Mouse (Mus musculus): ENCODE results near the gene Ccdc167.

The Ccdc167 gene

GRCm38 (mm10) chr17:29716732-29717445 lies at the start of gene Ccdc167:
TSS of gene Ccdc167 (minus strand) at chr17:29717044.
- DNase-seq (ENCODE audit: low read depth in 2 of 2, low spot score in 2 of 2) = peak; percentile 94 to 97

DNA sequence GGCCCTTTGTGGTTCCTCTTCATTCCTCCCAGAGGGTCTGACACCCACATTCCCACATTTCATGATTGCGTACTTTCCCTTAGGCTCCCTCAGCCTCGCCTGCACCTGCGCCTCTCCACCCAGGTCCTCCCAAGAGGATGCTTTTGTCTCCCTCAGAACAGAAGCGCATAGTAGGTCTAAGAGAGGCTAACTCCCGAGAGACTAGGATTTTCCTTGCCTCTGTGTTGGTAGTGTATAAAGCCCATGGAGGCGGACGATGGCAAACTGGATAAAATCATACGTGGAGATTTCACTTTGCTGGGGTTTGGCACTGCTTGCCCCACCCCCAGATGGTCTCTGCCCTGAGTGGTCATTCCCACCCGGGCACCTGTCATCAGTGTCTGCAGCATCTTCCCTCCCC lies 48.5 kb upstream of the Ccdc167 start:
- no peak for DNase-seq (ENCODE audit: low read depth in 2 of 2, low spot score in 2 of 2)

GRCm38 (mm10) chr17:29762551-29762950 lies 45.7 kb upstream of the Ccdc167 start:
- DNase-seq (ENCODE audit: low read depth in 2 of 2, low spot score in 2 of 2) = peak; percentile 70 to 82

DNA sequence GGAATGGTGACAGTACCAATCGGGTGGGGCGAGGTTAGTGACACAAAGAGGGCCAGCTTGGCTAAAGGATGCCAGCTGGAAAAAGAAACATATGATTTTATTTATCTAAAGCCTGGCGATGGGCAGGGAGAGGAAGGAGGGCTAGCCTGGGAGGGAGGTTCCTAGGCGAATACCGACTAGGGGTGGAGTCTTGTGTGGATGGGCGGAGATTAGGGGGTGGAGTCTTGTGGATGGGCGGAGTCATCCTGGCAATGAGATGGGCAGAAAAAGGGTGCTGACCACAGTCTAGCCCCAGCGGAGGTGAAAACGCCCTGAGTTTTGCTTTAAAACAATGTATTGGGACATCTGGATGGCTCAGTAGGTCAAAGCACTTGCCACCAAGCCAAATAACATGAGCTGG lies 45.1 kb upstream of the Ccdc167 start:
- no peak for DNase-seq (ENCODE audit: low read depth in 2 of 2, low spot score in 2 of 2)

DNA sequence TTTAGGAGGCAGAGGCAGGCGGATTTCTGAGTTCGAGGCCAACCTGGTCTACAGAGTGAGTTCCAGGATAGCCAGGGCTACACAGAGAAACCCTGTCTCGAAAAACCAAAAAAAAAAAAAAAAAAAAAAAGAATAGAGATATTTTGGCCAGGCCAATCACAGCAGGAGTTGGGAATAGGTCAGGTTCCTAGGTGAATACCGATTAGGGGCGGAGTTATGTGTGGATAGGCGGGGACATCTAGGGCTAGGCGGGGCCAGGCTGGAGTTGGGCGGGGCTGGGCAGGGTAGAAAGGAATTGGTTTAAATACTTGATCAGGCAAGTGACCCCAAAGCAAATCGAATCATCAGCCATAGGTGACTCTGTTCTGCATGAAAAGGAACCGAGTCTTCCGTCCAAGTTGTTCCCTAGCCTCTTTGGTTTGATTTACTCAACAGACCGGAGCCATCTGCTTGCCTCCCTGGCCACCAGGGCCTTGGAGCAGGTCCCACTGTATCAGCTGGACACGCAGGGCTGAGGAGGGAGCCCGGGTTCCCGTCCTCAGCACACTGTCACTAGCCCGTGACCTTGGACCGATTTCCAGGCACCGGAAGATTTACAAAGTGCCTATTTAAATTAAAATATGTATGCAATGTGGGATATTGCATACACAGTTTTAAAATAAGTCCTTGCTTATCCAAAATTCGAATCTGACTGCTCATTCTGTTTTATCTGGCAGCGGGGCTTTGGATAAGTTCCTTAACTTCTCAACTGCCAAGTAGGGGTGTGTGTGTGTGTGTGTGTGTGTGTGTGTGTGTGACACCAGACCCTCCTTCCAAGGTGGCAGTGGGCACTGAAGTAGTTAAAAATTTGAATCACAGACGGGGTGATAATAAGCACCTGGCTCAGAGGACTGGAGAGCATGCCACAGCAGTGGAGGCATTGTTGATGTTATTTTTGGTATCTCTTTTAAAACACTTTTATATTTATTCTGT lies 43.8 kb upstream of the Ccdc167 start:
- no peak for DNase-seq (ENCODE audit: low read depth in 2 of 2, low spot score in 2 of 2)

DNA sequence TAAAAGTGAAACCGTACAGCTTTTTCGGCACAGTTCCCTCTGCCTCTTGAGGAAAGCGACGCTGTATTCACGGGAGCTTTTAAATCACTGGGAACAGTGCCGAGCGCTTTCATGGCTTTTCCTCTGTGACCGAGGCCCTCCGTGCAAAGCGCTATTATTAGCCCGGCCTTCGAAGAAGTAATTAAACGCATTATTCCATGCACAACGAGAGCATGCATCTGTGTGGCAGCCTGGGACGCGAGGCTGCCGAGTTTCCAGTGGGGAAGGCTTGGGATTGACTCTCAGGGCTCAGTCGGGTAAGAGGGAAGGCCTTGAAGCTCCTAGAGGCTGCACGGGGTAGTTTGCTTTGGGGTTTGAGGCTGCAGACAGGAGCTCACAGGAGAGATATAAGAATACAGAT lies 43.1 kb upstream of the Ccdc167 start:
- DNase-seq (ENCODE audit: low read depth in 2 of 2, low spot score in 2 of 2) = no peak

- no peak for DNase-seq (ENCODE audit: low read depth in 2 of 2, low spot score in 2 of 2)
Observed at GRCm38 (mm10) chr17:29756381-29756780, 39.5 kb upstream of the Ccdc167 start.

DNA sequence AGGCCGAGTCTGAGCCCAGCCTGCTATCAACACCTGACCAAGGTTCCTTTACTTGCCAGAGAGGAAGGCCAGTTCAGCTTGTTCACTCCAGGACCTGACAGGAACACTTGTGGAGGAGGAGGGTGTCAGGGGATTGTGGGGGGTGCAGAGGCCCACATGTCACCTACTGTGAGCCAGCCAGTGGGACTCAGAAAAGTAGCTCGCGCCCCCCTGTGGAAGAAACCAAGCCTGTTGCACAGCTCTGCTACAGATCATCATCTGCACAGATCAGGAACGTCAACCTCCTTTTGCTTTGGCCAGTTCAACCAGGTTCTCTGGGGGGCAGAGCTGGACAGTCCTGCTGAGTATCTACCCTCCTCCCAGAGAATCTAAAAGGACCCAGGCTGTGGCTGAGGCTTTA lies 37.7 kb upstream of the Ccdc167 start:
- DNase-seq (ENCODE audit: low read depth in 2 of 2, low spot score in 2 of 2) = no peak

DNA sequence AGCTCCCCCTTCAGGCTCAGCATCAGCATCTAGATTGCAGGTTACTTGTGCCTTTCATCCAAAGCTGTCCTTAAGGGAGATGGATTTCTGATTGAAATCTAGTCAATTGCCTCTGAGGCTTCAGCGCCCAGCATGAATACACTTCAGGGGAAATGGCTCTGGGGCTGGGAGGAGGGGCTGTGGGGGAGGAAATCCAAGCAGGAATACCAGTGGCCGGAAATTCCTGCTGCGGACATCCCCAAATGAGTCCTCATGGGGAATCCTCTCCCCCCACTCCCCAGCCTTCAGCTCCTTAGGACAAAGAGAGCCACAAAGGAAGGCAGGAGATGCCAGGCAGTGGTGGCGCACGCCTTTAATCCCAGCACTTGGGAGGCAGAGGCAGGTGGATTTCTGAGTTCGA lies 30.6 kb upstream of the Ccdc167 start:
- no peak for DNase-seq (ENCODE audit: low read depth in 2 of 2, low spot score in 2 of 2)

DNA sequence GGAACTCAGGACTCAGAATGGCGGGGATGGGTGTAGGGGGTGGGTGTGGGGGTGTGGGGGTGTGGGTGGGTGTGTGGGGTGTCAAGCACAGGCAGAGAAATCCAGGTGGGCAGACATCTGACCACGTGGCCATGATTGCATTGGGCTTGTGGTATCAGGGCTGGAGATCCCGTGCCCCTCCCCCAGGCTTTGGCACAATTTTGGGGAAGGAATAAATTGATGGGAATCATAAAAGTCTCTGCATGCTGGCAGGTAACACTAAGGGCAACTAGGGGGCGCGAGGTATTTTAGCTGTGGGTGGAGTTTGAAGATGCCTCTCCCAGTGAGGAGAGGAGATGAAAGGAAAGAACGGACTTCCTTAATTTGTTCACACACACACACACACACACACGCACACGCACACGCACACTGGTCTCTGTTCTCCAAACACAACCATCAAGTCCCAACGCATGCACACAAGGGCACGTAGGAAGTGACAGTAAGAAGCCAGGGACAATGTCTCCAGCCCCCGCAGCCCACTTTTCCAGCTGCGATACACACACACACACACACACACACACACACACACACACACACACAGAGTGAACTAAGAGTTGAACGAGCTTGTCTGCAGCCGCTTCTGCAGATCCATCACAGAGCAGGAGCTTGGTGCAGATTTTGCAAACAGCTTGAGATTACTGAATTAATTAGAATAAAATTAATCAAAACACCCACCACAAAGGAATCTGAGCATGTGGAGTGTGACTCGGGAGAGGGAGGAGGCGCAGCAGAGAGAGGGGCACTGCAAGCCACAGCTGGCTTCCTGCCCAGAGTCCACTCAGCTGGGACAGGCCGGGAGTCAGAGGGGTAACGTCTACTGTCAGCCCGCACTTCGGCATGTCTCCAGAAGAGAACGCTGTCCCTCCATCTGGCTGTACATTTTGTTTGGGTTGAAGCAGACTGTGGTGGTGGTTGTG lies 21.3 kb upstream of the Ccdc167 start:
- no peak for DNase-seq (ENCODE audit: low read depth in 2 of 2, low spot score in 2 of 2)

- DNase-seq (ENCODE audit: low read depth in 2 of 2, low spot score in 2 of 2) = no peak
Observed at GRCm38 (mm10) chr17:29736448-29737014, 19.7 kb upstream of the Ccdc167 start.

DNA sequence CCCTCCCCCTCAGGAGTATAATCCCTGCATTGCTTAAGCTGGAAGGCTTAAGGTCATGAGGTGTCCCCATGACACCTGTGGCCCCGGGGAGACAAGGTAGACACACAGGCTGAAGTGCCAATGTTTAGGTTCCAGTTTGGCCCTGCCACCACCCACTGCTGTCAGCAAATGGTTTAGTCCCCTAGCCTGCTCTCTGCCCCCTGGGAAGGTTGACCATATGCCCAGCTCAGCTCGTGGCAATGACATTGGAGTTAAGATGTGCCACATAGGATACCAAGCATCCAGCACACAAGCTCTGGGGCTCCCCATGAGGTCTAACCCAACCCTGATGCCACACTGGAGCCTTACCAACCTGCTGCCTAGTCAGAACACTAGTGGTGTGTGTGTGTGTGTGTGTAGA lies 15.7 kb upstream of the Ccdc167 start:
- no peak for DNase-seq (ENCODE audit: low read depth in 2 of 2, low spot score in 2 of 2)

- no peak for DNase-seq (ENCODE audit: low read depth in 2 of 2, low spot score in 2 of 2)
Observed at GRCm38 (mm10) chr17:29731953-29732325, 15.1 kb upstream of the Ccdc167 start.

DNA sequence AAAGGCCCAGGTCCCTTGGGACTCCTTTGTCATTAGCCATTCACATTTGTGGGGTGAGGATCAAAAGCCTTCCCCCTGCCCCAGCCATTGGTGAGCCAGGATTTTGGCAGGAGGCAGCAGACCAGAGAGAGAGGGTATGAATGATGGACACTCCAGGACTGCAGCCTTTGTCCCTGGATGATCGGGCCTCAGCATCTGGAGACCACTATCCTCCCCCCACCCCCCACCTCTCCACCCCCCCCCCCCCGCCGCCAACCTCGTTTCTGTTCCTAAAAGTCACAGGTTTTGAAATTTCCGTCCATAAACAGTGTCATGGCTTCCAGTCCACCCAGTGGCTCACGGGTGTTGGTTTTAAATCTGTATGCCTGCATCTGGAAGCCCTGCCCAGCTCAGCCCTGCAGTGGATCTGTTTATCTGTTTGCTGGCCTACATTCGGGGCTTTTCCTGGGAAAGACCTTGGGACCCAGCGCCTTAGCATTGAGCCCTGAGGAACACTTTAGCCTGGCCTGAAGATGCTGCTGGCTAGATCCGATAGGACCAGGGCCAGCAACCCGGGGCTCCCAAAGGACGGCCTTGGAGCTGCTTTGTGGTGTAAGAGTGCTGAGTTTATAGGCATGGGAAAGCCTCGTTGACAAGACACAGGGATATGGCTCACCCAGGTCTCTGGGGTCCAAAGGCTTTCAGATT lies 14.6 kb upstream of the Ccdc167 start:
- DNase-seq (ENCODE audit: low read depth in 2 of 2, low spot score in 2 of 2) = no peak

GRCm38 (mm10) chr17:29730510-29731265 lies 13.8 kb upstream of the Ccdc167 start:
- DNase-seq (ENCODE audit: low read depth in 2 of 2, low spot score in 2 of 2) = no peak

DNA sequence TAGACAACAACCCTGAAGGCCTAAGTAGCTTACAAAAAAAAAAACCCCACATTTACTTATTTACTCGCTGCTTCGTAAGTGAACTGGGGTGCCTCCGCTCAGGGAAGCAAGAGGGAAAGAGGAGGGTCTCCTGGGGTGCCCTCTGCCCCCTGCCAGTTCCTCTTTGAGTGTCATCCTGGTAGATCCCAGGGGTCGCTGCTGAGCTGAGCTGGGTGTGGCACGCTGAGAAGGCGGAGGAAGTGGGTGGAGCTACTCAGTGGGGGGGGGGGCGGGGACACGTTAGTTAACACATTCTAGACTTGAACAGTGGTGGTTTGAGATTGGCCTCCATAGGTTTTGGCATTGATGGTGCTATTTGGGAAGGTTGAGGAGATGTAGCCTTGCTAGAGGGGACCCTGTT lies 11.2 kb upstream of the Ccdc167 start:
- no peak for DNase-seq (ENCODE audit: low read depth in 2 of 2, low spot score in 2 of 2)

- no peak for DNase-seq (ENCODE audit: low read depth in 2 of 2, low spot score in 2 of 2)
Observed at GRCm38 (mm10) chr17:29725027-29725620, 8.3 kb upstream of the Ccdc167 start.

- DNase-seq (ENCODE audit: low read depth in 2 of 2, low spot score in 2 of 2) = no peak
Observed at GRCm38 (mm10) chr17:29724610-29725009, 7.8 kb upstream of the Ccdc167 start.

- no peak for DNase-seq (ENCODE audit: low read depth in 2 of 2, low spot score in 2 of 2)
Observed at GRCm38 (mm10) chr17:29720755-29721365, 4.0 kb upstream of the Ccdc167 start.

Data from CD8-positive naive resting alpha-beta T cell, adult 2 months (primary cell).